Mouse (Mus musculus) T-helper 1 cell (primary cell): ENCODE data around the gene Grin2a.

Source experiments
- in situ Hi-C: fragments of 300-600 bp; cut with MboI, MseI; formaldehyde crosslinking; loops from one replicate; pipeline ENCODE4 v1.15.1; 2025; ENCODE audit warnings: high pct_unique_total_duplicates

Gene Grin2a

DNA sequence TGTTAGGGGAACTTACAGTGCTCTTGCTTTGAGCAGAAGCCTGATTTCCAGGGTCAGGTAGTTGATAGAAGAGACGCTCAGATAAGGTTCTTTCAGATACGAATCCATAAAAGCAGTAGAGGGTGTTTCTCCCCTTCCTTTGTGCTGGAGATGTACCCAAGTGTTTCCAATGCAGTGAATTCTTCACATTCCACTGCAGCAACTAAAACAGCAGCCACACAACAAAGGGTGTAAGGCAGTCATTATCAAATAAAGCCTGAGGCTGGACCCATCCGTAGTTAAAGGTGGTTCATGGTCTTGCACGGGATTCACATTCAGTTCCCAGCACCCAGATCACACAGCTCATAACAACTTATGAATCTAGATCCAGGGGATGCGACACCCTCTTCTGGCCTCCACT is 241.3 kb downstream of the Grin2a start:
- in situ Hi-C loops: no loop called here

GRCm38 (mm10) chr16:9753045-9753444 is 242.3 kb downstream of the Grin2a start:
- in situ Hi-C loops: no loop called here

GRCm38 (mm10) chr16:9752600-9752999 is 242.8 kb downstream of the Grin2a start:
- in situ Hi-C loops: no loop called here

DNA sequence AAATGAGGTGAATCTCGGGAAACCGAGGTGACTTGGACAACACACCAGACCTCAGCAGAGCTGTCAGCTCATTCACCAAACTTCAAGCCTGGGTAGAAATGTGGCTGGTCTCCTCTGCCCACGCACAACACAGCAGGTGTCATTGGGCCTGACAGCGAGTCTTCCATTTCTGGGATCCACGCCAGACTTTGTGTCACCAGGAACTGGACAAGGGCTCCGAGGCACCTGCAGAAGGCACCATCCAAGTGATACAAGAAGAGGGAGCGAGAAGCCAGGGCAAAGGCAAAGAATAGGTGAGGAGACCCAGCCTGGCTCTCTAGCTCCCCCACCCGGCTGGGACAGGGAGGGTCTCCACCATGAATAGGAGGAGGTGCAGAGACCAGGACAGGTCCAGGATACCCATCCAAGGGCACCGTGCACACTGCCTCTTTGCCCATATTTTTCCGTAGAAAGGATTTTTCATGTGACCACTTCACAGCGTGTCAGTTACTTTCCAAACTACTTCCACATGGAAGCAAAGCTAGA is 244.3 kb downstream of the Grin2a start:
- in situ Hi-C loops: no loop called here

GRCm38 (mm10) chr16:9749661-9750060 is 245.7 kb downstream of the Grin2a start:
- in situ Hi-C loops: no loop called here

- in situ Hi-C loops: no loop called here
Observed at GRCm38 (mm10) chr16:9742443-9742842, 252.9 kb downstream of the Grin2a start.

DNA sequence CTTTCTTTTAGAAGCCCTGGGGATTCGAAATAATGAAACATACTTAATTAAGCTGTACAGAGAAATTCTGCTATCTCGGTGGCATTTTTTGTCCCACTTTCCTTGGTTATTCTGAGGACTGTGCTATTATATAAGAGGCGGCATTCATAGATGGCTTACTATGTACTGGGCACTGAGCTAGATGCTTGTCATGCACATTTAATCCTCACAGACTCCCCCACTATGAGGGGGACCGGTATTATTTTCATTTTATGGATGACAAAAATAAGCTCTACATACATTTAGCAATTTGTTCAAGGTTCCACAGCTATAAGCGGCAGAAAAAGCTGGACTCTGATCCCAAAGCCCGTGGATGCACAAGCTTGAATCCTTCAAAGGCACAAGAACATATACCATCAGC is 256.7 kb downstream of the Grin2a start:
- in situ Hi-C loops: no loop called here

DNA sequence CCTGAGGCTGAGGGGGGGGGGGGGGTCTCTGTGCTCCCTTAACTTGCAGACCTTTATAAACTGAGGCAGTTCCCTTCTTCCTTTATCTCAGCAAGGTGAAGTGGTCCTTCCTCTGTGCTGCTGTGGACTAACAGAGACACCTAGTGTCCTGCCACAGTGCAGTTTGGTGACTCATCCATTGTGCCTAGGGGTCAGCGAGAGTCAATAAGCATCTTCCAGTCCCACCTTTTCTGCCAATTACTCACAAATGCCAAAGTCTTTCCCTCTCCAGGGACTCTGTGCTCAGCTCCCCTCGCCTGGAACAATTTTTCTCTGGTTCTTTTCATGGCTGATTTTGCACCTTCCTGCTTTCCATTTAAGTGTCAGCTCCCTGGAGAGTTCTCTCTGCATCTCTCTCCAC is 258.2 kb downstream of the Grin2a start:
- in situ Hi-C loops: no loop called here

- in situ Hi-C loops: no loop called here
Observed at GRCm38 (mm10) chr16:9735365-9736080, 259.8 kb downstream of the Grin2a start.

DNA sequence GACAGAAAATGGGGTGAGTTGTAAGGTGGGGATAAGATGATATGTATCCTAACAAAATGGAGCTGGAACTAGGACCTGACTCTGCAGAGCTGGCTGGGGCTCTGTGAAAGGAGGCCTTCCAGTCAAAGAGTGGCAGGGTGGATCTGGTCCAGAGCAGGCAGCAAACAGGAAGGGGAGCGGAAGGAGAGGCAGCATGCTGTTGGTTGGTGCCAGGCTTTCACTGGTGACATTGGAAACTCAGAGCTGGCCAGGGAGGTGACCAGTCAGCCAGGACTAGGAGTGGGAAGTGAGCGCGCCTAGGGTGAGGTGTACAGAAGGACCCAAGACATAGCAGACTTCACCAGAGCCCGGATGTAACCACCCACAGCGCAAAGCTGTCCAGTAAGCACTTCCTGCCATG is 267.8 kb downstream of the Grin2a start:
- in situ Hi-C loops: no loop called here

- in situ Hi-C loops: no loop called here
Observed at GRCm38 (mm10) chr16:9725578-9726113, 269.7 kb downstream of the Grin2a start.

- in situ Hi-C loops: no loop called here
Observed at GRCm38 (mm10) chr16:9711398-9711797, 284.0 kb downstream of the Grin2a start.

GRCm38 (mm10) chr16:9709921-9710320 is 285.4 kb downstream of the Grin2a start:
- in situ Hi-C loops: loop anchor here (10.0 kb wide), 1 partner anchor 55 kb away; no protein-coding TSS in a partner anchor

GRCm38 (mm10) chr16:9697141-9697540 is 298.2 kb downstream of the Grin2a start:
- in situ Hi-C loops: no loop called here

DNA sequence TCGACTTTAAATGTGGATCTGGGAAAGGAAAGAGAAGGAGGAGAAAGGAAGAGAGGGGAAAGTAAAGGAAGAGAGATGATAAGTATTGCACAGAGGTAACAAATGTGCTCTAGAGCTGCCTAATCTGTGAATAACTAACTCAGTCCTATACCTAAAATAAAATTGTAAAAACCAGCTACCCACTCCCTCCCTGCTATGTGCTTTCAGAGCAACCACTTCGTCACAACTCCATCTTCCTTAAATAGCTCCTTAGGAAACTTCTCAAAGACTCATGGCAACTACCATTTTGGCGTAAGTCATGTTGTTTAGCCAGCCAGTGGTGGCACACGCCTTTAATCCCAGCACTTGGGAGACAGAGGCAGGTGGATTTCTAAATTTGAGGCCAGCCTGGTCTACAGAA is 301.3 kb downstream of the Grin2a start:
- in situ Hi-C loops: no loop called here

- in situ Hi-C loops: no loop called here
Observed at GRCm38 (mm10) chr16:9688523-9689140, 306.7 kb downstream of the Grin2a start.

DNA sequence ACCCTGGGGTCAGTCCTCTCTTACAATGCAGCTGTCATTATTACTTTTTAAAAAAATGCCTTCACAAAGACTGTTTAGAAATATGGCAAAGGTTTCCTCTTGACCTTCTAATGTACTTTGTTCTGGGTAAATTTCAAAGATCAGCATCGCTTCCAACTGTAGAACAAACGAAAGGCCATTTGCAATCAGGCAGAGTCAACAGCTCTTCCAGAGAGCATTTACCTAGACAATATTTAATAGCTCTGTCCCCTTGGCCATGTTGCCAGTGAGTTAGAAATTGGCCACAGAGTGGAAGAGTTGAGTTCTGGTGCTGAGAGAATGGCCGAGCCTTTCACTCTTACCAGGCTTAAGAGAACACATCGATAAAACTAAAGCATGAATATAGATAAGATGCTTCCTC is 314.8 kb downstream of the Grin2a start:
- in situ Hi-C loops: no loop called here

- in situ Hi-C loops: no loop called here
Observed at GRCm38 (mm10) chr16:9679994-9680393, 315.4 kb downstream of the Grin2a start.

GRCm38 (mm10) chr16:9678750-9679149 is 316.6 kb downstream of the Grin2a start:
- in situ Hi-C loops: no loop called here

GRCm38 (mm10) chr16:9672390-9672789 is 323.0 kb downstream of the Grin2a start:
- in situ Hi-C loops: no loop called here

- in situ Hi-C loops: no loop called here
Observed at GRCm38 (mm10) chr16:9671222-9671621, 324.1 kb downstream of the Grin2a start.

GRCm38 (mm10) chr16:9670750-9671161 is 324.6 kb downstream of the Grin2a start:
- in situ Hi-C loops: no loop called here

GRCm38 (mm10) chr16:9665896-9666295 is 329.5 kb downstream of the Grin2a start:
- in situ Hi-C loops: no loop called here
